Mouse (Mus musculus) layer of hippocampus, postnatal 36 days (tissue): ENCODE results near the gene Arl3. TPM values are rescaled to one million over a fixed set of nuclear protein-coding genes. Genes with fewer than 3 reads are reported as not detected.
"Not testable (repeated sequence)": the region's sequence is repeated elsewhere in the genome, so short reads cannot be mapped to it uniquely, and the experiment has no call there.

ENCODE experiments used
- DNase-seq, 2 experiments: peaks; one replicate each; pipeline ENCODE4 v3.0.0; 2022
- total RNA-seq, 2 experiments: library from RNA; stranded (reverse); gene quantifications; 2 replicates each; pipeline ENCODE4 v1.2.3; 2021

Arl3 gene
- total RNA-seq, 2 experiments from 2014 or later: 123 to 126 TPM

DNA sequence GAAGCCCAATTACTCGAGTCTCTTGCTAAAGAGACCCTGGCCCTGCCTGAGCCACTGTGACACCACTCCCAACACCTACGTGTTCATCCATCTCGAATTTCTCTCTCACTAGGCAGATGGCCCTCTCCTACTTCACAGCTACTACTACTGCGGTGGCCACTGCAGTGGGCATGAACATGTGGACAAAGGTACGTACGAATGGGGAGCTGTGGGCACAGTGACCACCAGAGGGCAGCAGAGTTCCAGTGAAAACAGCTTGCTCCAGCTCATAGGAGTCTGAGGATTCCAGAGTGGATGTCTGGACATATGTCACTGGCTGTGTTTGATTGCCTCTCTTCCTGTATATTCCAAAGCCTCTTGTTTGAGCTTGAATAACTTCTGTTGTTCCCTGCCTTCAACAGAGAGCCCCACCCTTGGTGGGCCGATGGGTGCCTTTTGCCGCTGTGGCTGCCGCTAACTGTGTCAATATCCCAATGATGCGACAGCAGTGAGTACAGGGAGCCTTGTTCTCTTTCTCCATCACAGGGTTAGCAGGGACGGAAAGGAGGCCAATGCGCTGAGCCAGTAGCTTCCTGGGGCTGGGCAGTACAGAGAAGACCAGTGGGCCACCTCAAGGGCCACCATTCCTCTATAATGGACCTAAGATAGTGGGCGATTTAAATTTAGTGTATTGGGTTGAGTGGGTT, 15.0 kb upstream of the Arl3 start:
- peak; percentile 81 to 83 for DNase-seq

GRCm38 (mm10) chr19:46575196-46575595, 2.2 kb upstream of the Arl3 start:
- DNase-seq: no peak

DNA sequence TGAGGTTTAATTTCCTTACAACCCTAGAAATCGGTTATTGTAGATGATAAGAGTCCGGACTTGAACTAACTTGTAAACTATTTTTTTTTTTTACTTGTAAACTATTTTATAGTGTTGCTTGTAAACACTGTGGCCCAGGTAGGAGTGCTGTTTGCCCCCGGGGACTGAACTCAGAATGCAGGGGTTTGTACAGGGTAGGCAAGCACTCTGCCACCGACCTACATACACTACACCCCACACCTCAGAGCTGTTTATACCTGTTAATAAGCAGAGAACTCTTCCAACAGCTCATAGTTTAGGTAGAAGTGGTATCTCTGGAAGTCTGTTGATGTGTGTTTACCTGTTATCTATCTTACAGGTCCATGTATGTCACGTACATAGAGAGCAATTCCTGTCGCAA, 992 bp upstream of the Arl3 start:
- no peak for DNase-seq

- no peak for DNase-seq
Observed at GRCm38 (mm10) chr19:46572548-46572947, 450 bp downstream of the Arl3 start.

- no peak for DNase-seq
Observed at GRCm38 (mm10) chr19:46571878-46572244, 1.1 kb downstream of the Arl3 start.

DNA sequence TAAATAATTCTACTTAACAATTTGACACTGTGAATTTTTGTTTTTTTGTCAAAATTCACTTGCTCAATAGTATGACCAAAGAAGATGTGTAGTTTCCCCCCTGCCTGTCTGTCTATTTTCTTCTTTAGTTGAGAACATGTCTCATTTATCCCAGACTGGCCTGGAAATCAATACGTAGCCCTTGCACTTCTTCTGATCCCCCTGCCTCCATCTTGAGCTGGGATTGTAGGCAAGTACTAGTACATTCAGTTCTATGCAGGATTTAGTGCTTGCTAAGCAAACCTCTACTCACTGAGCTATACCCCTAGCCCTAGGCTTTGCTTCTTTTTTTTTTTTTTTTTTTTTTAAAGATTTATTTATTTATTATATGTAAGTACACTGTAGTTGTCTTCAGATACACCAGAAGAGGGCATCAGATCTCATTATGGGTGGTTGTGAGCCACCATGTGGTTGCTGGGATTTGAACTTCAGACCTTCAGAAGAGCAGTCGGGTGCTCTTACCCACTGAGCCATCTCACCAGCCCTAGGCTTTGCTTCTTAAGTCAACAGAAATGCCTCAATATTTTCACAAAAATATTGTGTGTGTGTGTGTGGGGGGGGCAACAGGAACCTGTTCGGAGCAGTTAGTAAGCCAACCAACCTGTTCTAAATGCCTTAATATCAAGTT, 1.7 kb downstream of the Arl3 start:
- DNase-seq: not testable (repeated sequence)

DNA sequence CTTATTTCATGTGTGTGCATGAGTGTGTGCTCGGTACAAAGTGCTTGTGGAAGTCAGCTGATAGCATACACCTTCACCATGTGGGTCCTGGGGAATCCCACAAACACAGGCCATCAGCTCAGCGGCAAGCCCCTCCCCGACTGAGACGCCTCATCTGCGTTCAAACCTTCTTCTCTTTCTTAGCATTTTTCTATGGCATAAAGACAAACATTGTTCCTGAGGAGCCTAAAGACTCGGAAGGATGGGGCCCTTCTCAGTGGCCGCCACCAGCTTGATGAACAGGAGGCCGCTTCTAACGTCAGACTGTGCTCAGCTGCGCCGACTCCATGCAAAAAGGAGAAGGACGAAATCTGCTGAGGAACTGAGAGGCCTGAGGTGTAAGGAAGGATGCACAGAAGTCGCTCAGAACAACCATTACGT, 8.9 kb downstream of the Arl3 start:
- DNase-seq: no peak

DNA sequence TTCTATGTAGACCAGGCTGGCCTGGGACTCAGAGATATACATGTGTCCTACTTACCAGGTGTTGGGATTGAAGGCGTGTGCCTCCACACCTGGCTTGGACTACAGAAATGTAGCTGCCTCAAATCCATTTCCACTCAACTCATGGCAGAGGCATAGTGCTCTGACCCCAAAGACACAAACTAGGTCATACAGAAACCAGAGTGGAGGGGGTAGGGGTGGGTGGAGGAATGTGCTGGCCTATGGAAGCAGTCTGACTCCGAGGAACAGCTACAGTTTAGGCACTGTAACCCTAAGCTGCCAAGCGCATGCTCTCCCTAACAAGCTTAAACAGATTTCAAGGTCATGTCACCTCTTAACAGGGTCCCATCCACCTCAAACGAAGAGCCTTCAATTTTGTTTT, 9.4 kb downstream of the Arl3 start:
- no peak for DNase-seq

GRCm38 (mm10) chr19:46562581-46563515, 10.2 kb downstream of the Arl3 start:
- DNase-seq: no peak

DNA sequence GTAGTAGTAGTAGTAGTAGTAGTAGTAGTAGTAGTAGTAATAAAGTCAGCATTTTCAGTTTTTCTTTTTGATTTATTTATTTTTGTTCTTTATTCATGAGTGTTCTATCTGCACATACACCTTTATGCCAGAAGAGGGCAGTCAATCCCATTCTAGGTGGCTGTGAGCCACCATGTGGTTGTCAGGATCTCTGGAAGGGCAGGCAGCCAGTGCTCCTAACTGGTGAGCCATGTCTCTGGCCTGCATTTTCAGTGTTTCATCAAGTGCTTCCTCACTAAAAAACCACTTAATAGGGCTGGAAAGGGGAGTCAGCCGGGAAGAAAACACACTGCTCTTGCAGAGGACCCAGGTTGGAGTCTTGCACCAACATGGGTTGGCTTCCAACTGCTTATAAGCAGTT, 10.9 kb downstream of the Arl3 start:
- peak; percentile 34 to 35 for DNase-seq

GRCm38 (mm10) chr19:46558631-46559030, 14.4 kb downstream of the Arl3 start:
- no peak for DNase-seq

- no peak for DNase-seq
Observed at GRCm38 (mm10) chr19:46558009-46558408, 15.0 kb downstream of the Arl3 start.

- no peak for DNase-seq
Observed at GRCm38 (mm10) chr19:46553541-46553955, 19.4 kb downstream of the Arl3 start.

DNA sequence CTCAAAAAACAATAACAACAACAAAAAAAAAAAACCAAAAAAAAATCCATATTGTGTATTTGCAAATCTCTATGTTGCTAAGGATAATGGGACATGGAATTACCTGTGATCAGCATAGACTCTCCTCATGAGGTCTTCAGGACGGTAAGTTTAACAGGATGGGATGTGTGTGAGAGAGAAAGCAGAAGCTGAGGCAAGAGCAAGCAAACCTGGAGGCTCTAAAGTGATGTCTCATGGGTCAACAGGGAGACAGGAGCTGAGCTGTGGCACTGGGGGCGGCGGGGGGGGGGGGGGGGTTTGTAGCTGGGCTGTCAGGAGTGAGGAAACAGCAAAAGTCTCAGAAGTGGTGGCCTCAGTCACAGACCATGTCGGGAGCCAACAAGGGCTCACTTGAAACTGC, 20.5 kb downstream of the Arl3 start:
- no peak for DNase-seq

- no peak for DNase-seq
Observed at GRCm38 (mm10) chr19:46550385-46550784, 22.6 kb downstream of the Arl3 start.

DNA sequence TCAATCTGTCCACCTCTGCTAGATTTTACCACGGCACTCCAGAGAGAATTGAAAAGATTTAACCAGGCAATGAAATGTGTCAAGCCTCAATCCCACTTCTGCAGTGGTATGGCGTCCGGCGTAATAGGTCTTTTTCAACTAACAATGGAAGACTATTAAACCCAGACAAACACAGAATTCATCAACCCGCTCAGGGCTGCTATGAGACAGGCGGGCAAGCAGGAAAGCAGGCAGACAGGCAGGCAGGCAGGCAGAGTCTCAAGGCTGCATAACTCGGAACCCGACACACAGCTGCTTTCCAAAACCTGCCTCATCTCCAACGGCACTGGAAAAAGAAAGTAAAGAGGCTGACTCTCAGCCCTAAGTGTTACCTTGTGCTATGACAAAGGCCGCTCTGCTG, 24.9 kb downstream of the Arl3 start:
- no peak for DNase-seq

GRCm38 (mm10) chr19:46547565-46547964, 25.4 kb downstream of the Arl3 start:
- no peak for DNase-seq

DNA sequence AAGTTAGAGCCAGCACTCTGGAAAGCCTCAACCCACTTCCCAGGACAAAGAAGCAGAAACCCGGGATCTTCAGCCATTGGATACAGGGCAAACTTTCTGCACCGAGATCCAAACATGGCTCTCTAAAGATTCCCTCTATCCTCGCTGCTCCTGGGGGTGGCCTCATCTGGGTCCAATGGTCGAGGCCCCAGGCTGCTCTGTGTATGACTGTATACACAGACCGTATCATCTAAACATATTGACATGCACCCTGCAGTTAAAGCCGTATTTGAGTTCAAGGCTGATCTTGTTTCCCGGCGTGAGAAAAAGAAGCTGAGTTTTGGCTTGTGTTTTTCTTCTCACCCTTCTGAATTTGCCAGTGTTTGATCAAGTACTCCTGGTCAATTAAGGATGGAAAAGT, 30.2 kb downstream of the Arl3 start:
- DNase-seq: no peak

- DNase-seq: no peak
Observed at GRCm38 (mm10) chr19:46538213-46538612, 34.8 kb downstream of the Arl3 start.

DNA sequence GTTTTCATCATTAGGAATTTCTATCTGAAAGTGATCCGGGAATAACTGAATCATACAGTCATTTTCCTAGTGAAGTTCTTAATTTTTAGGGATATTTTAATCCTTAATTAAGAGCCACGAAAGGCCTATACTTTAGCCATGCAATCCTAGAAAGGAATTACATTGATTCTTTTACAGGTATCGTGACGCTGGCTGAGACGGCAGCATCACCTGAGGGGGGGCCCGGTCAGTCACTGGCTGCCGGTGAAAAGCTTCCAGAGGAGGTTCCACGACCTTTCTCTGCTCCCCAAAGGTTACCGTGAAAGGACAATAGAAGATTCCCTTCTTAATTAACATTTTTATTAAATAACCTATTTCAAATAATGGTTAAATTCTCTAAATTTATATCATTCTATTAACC, 35.6 kb downstream of the Arl3 start:
- no peak for DNase-seq

- DNase-seq: no peak
Observed at GRCm38 (mm10) chr19:46534542-46535098, 38.4 kb downstream of the Arl3 start.

DNA sequence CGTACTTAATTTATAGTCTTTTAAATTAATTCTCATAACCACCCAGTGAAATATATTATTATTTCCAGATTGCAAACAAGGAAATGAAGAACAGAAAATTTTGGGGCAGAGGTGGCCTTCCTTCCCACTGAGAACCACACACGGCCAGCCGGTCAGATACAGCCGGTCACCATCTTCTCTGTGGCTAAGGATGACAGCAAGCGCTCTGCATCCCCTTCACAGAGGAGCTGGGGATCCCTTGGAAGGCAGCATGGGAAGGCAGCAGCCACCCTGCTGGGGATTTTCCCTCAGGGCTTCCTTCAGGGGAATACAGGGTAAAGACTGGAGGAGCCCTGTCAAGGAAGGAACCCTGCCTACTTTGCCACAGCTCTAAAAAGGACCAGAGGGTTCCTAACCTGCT, 39.5 kb downstream of the Arl3 start:
- DNase-seq: no peak

DNA sequence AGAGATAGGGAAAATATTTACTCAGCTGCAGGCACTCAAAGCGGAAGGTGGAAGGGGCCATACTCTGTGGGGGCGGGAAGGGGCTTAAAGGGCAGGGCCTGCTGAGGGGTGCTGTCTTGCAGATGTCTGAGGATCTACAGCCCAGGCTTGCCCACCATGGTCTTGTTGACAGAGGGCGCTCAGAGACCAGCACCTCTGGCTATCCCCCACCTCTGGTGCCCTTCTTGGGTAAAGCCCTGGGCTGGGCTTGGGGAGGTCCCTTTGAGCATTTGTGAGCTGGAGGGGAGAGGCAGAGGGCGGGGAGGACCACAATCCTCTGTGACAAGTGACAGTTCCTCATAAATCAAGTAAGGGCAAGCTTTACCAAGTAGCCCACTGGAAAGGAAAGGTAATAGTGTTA, 39.9 kb downstream of the Arl3 start:
- no peak for DNase-seq
